Mouse (Mus musculus) monocyte, adult 2 months (primary cell): ENCODE measurements around the gene 1810013L24Rik.

Source experiments
- DNase-seq, 2 experiments: peaks; one replicate each; pipeline ENCODE4 v3.0.0; 2022; ENCODE audit warnings: low spot score in 2 of 2, low read depth in 1 of 2

Gene 1810013L24Rik

DNA sequence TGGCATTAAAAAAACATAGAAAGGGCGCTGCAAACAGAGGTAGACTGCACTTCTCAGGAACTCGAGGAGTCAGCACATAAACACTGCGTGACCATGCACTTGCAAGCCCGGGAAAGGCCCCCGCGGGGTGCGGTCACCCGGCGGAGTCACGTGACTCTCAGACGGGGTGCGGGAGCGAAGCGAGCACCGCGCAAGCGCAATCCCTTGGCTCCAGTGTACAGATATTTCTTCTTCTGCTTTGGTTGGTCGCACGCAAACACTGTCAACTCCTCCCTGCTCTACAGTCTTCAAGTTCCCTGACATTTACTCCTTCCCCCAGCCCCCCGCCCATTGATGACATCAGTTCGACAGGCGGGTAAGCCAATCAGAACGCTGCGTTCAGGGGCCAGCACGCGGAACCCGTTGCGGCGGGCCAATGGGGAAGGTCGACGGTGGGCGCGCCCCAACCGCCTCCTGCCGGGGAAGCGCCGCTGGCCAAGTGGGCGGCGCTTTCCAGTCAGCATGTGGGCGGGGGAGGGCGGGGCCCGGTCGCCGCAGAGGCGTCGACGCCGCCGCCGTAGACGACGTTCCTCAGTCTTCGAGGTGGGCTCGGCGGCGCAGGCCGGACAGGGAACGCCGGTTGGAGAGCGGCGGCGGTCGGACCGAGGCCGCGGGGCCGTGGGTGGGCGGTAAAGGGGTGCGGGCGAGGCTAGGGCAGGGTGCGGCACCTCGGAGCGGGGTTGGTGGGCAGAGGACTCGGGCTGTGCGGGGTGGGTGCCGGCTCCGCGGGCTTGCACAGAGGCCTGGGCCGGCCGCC lies at the start of gene 1810013L24Rik:
TSS of gene 1810013L24Rik (plus strand) at position 537 of the 796 bp plus-strand sequence.
- peak; percentile 97 for DNase-seq

DNA sequence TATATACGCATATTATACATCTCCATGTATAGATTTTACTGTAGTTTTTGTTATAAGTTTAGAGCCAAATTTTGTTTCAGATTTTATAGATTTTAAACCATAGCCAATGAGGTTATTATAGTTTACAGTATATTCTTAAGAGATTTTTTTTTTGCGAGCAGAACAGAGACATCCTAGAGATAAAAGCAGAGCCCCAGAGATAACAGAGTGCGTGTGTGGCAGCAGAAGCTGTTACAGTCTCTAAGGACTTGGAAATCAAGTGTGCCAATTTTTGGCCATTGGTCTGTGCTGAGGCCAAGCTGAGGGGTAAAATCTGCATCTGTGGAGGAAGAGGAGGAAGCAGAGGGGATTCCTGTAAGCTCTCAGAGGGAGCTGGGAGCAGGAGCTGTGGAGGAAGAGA lies 49.7 kb upstream of the 1810013L24Rik start:
- no peak for DNase-seq

DNA sequence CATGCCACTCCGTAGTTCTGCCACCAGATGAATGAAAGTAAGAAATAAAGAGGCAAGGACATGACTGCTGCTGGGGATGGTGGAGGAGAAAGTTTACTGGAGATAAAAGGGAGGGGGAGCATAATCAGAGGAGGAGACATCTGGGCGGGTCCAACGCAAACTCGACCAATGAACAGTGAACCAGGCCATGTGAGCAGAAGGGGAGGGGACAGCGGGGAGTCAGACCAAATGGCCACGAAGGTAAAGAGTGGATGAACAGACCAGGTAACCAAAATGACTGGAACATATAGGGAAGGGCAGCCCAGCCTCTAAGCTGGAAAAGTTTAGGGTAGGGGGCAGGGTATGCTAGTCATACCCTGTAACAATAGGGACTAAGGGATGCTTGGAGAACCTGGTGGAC lies 48.7 kb upstream of the 1810013L24Rik start:
- no peak for DNase-seq

DNA sequence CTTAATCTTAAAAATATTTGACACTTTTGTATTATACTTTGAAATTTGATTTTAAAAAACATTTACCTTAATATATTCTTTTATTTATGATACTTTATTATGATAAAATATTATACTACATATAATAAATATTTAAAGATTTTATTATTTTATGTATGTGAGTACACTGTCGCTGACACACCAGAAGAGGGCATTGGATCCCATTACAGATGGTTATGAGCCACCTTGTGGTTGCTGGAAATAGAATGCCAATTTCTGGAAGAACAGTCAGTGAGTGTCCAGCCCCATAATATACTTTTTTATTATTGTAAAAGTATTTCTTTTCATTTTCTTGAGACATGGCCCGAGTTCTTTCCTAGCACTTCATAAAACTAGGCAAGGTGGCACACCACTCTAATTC lies 48.2 kb upstream of the 1810013L24Rik start:
- DNase-seq, result no peak

DNA sequence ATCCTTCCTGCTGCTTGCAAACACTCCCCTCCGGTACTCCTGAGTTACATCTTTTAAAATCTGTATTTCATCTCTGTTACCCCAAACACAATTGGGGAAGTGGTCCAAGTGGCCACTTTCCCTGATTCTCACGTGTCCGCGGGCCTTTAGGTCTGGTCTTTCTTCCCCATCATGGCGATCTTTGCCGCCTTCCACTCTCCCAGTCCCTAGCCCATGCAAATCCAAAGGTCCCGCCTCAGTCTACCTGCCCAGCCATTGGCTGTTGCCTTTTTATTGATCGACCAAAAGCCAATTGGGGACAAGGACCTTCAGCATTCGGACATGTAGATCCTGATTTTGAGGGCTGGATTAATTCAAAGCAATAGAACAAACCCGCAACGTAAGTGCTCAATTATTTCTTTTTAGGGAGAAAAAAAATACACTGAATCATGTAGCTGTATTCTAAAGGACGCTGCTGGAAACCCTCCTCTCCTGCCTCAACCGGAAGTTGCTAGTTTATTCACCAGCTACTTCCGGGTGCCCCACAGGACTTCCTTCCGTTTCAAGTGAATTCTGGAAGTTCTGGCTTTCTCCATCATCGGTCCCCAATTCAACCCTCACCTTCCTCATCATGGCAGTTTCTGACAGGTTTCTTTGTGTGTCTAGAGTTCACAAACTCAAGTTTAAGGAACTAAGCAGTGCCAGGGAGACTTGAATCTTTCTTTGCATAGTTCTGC lies 46.5 kb upstream of the 1810013L24Rik start:
- DNase-seq, result no peak

DNA sequence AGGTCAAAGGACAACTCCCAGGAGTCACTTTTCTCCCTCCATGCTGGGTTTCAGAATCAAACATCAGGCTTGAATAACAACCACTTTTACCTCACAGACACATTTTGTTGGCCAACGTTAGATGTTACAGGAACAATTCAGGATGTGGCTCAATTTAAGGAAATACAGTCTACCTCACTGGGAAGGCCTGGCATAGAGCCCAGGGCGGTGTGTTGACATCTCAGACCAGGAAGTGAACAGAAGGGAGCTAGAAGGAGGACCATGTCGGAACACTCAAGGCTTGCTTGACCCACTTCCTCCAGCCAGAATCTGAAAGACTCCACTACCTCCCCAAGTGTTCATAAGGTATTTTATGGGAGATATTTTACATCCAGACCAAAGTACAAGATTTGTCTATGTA lies 45.1 kb upstream of the 1810013L24Rik start:
- peak in 1 of 2 experiments; percentile 13 for DNase-seq

DNA sequence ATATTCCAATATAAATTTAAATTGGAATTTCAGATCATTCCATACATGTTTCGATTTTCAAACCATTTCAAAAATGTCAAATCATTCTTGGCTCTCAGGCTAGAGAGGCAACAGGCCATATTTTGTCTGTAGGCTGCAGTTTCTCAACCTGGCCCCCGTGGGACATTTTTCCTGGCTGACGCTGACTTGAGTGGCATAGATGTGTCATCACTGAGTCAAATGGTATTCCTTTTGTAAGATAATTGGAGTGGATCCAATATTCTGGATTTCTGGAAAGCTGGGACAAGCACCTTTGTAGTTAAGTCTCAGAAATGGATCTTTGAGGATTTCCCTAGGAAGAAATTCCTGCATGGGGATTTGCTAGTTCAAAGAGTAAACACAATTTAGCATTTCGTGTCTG lies 39.0 kb upstream of the 1810013L24Rik start:
- DNase-seq, result no peak

DNA sequence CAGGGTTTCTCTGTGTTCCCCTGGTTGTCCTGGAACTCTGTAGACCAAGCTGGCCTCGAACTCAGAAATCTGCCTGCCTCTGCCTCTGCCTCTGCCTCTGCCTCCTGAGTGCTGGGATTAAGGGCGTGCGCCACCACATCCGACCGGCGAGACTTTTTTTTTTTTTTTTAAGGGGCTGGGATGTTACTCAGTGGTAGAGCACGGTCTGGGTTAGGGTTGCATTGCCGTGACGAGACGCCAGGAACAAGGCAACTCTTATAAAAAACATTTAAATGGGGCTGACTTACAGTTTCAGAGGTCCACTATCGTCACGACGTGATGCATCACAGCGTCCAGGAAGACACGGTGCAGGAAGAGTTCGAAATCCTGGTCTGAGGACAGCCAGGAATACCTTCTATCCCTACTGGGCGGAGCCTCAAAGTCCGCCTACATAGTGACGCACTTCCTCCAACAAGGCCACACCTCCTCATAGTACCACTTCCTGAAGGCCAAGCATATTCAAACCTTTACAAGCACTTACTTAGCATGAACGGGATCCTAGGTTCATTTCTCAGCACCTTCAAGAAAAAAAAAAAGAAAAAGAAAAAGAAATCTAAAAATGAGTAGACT lies 37.8 kb upstream of the 1810013L24Rik start, which contains the start of gene Usp7:
TSS of gene Usp7 (minus strand) at position 360 of the 609 bp plus-strand sequence.
- no peak for DNase-seq

DNA sequence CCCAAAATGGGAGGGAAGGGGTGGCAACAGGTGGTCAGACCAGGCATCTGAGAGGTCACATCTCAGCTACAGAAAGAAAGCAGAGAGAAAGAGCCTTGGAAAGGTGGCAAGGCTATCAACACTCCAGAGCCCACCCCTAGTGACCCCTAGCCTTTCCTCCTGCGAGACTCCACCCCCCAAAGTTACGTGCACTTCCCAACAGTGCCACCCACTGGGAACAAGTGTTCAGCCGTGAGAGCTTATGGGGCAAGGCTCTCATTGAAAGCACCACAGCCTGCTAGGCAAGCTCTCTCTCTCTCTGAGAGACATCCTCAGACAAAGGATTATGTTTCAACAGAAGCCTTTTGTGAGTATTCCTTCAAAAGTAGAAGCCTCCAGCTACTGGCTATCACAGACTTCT lies 34.9 kb upstream of the 1810013L24Rik start:
- no peak for DNase-seq

DNA sequence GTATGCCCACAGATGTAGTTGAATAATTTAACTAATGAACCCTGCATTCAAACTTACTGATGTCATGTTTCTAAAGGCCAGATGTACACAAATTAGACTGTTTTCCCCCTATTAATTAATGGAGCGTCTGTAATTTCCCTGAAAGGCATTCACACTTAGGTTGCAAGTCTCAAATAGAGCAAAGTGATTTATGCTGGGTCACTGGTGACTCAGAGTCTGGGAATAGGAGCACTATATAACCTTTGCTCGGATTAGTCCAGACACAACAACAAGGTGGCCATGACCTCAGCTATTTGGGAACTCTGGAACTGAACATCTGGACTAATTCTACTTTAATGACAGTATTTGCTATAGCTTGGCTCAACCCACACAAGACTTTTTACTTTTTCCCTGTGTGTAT lies 34.0 kb upstream of the 1810013L24Rik start:
- DNase-seq, result no peak

DNA sequence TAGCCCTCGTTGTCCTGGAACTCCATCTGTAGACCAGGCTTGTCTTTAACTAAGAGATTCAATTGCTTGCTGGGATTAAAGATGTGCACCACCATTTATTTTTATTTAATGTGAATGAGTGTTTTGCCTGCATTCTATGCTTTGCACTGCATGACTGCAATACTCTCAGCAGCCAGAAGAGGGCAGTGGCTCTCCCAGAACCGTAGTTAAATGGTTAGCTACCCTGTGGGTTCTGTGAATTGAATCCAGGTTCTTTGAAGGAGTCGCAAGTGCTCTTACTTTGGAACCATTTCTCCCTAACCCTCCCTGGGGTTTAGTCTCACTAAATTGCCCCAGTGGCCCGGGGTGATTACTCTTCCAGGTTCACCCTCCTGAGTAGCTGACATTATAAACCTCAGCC lies 23.2 kb upstream of the 1810013L24Rik start:
- peak in 1 of 2 experiments; percentile 12 for DNase-seq

DNA sequence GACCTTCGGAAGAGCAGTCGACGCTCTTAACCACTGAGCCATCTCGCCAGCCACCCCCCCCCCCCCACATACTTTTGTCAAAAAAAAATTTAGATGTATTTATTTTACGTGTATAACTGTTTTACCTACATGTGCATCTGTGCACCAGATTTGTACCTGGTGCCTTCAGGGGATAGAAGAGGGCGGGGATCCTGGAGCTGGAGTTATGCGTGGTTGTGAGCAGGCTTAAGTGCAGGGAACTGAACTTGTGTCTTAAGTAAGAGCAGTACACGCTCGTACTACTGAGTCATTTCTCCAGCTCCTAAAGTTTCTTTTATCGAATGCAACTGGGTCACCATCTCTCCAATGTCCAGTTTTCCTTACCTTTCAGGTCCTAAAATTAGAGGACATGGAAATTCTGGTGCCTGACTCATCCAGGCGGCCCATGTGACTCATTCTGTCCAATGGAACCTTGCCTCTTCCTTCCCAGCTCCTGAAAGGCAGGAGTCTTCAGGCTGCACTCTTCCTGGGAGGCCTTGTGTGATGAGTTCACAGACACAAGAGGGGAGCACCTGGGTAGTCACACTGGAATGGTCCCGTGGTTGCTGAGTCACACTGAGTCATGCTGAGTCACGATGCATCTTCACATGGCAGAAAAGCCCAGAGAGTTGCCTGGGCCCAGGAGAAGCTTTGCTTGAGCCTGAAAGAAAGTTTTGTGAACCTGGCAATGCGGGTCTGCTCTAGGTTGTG lies 19.3 kb upstream of the 1810013L24Rik start:
- DNase-seq, result no peak

DNA sequence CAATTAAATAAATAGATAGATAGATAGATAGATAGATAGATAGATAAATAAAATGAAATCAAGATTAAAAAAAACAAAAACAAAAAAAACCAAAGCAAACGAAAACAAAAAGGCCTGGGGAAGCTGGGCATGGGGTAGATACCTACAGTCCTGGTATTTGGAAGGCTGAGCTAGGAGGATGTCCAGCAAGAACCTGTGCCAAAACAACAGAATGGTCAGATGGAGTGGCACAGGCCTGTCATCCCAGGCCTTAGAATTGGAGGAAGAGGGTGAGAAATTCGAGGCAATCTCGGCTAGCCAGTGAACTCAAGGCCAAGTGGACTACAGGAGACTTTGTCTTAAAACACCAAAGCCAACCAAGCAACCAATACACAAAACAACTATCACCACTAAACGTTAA lies 12.0 kb upstream of the 1810013L24Rik start:
- DNase-seq, result no peak

DNA sequence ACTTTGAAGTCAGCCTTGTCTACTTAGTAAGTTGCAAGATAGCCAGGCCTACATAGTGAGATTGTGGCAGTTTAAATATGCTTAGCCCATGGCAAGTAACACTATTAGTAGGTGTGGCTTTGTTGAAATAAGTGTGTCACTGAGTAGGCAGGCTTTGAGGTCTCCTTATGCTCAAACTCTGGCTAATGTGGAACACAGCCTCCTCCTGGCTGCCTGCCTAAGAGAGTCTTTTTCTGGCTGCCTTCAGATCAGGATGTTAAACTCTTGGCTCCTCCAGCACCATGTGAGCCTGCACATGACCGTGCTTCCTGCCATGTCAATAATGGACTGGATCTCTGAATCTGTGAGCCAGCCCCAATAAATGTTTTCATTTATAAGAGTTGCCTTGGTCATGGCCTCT lies 8.5 kb upstream of the 1810013L24Rik start:
- no peak for DNase-seq

DNA sequence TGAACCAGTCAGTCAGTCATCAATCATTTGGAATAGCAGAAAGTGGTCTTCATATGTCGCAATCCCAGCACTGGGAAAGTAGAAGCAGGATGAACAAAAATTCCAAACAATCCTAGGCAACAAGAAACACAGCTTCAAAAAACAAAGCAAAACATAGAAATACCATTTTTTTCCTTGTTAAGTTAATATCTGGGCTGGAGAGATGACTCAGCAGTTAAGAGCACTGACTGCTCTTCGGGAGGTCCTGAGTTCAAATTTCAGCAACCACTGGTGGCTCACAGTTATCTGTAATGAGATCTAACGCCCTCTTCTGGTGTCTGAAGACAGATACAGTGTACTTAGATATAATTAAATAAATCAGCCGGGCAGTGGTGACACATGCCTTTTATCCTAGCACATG lies 7.3 kb upstream of the 1810013L24Rik start:
- no peak for DNase-seq

DNA sequence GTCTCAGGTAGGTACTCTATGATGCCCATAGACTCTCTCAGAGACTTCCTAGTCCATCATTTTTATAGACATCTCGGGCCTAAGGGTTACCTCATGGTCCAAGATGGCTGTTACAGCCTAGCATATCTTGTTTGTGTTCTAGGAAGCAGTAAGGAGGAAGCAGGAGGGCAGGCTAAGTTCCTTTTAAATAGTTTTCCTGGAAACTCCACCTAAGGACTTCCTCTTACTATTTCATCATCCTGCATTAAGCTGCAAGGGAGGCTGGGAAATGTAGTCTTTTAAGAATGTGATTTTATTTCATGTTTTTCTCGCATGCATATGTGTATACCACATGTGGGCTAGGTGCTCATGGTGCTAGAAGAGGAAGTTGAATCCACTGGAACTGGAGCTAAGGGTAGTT lies 6.2 kb upstream of the 1810013L24Rik start:
- DNase-seq, result no peak

DNA sequence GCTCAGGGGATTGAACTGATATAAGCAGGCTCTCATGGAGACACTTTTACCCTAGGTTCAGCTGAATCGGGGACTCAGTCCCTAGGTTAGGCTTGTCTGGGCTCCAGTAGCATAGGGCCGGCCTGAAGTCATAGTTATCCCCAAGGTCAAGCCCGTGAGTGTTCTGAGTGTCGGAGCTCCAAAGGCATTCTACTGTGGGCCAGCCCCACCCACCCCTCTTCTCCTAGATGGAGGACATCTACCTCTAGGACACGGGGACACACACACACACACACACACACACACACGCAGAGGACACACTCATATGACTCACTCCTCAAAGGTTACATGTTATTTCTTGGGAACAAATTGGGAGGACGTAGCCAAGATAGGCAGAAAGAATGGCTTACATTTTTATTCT lies 2.5 kb upstream of the 1810013L24Rik start:
- DNase-seq, result no peak

DNA sequence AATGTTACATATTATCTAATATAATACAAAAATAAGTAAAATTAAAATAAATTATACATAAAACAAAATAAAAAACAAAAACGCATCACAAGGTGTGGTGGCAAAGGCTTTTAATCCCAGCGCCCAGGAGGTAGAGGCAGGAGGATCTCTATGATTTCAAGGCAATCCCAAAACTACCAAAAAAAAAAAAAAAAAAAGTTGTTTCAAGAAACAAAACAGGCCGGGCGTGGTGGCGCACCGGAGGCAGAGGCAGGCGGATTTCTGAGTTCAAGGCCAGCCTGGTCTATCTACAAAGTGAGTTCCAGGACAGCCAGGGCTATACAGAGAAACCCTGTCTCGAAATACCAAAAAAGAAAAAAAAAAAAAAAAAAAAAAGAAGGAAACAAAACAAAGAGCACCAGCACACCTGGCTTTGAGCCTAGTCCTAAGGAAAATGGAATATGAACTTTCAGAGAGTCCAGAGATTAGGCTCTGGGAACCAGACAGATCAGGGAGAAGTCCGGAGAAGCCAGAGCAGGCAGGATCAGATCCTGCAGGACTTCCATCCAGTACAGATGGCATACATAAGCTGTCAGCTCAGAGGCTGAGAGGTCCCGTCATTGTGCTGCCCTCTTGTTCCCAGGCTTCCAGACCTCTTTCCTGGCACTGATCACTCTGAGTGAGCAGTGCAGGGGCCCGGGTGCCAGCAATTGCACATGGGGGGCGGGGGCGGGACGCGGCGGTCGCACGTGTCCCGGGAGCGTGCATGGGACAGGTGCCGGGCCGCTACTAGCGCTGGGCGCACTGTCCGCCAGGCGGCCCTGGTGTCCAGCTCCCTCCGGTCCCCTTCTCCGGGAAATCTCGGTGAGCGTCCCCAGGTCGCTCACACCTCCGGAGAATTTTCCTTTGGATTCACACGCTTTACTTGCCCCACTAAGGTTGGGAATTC lies 1.0 kb upstream of the 1810013L24Rik start:
- DNase-seq, result no peak

DNA sequence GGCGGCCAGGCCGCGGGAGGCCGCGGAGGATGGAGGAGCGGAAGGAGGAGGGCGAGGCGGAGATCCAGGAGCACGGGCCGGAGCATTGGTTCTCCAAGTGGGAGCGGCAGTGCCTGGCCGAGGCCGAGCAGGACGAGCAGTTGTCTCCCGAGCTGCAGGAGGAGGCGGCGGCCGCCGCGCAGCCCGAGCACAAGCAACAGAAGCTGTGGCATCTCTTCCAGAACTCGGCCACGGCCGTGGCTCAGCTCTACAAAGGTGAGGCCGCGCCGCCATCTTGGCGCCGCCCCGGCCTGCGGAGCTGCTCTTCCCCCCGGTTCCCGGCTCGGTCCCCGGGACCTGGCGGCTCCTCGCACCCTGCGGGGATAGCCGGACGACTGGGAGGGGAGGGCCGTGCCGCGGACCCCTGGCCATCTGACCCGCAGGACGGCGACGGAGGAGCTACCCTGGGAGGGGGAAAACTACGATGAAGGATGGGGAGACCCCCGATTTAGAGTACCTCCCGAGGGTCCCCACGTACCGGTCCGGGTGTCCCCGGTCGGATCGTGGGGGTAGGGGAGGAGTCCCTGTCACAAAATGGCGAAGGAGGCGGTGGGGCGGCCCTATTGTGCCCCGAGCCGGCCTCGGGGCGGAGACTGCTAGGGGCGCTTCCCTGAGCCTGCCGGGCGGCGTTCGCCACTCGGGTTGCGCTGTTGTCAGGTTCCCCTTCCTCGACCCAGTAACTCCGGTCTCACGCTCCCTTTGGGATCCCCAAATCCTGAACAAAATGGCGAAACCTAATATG lies 721 bp downstream of the 1810013L24Rik start:
- DNase-seq, result peak; percentile 60 to 77

DNA sequence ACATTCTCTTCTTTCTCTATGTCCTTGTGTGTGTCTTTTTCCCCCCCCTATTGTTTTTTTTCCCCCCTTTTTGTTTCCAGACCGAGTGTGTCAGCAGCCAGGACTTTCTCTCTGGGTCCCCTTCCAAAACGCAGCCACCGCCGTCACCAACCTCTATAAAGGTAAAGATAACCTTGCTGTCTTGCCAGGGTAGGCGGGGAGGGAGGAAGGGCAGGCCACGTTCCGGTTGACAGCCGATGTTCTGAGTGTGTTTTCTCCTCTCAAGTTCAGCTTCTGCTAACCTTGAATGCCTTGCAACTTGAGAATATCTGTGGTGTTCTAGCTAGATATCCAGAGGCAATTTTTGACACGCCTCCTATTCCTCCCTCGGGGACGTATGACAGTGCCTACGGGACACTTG lies 1.3 kb downstream of the 1810013L24Rik start:
- DNase-seq, result no peak
